Mouse (Mus musculus) embryonic facial prominence, embryonic 12.5 days (tissue): ENCODE results near the gene Rccd1. TPM values are rescaled to one million over a fixed set of nuclear protein-coding genes. Genes with fewer than 3 reads are reported as not detected.
"Not testable (repeated sequence)": the region's sequence is repeated elsewhere in the genome, so short reads cannot be mapped to it uniquely, and the experiment has no call there.

Experiments used
- ATAC-seq: fragments of 200-750 bp; cut with Nextera tagmentation; 2 replicates; pipeline ENCODE4 v1.8.0; 2017; ENCODE audit not compliant: insufficient number of reproducible peaks, insufficient read depth, low FRiP score, low TSS enrichment
- H3K27ac ChIP-seq: fragments of 300-500 bp; sonication (generic); 2 replicates; pipeline ENCODE4 v1.5.1; 2016; ENCODE audit warnings: mild to moderate bottlenecking
- H3K27me3 ChIP-seq: fragments of 300-500 bp; sonication (generic); 2 replicates; pipeline ENCODE4 v1.6.1; 2016; ENCODE audit warnings: mild to moderate bottlenecking, moderate library complexity
- H3K36me3 ChIP-seq: fragments of 300-500 bp; sonication (generic); 2 replicates; pipeline ENCODE4 v1.6.1; 2016; ENCODE audit warnings: mild to moderate bottlenecking
- H3K4me1 ChIP-seq: fragments of 300-500 bp; sonication (generic); 2 replicates; pipeline ENCODE4 v1.6.1; 2016
- H3K4me2 ChIP-seq: fragments of 300-500 bp; sonication (generic); replicated peaks from 2 replicates; pipeline ENCODE4 v1.6.1; 2016; ENCODE audit warnings: mild to moderate bottlenecking, moderate library complexity
- H3K4me3 ChIP-seq: fragments of 300-500 bp; sonication (generic); 2 replicates; pipeline ENCODE4 v1.5.1; 2016; ENCODE audit warnings: mild to moderate bottlenecking
- H3K9ac ChIP-seq: fragments of 300-500 bp; sonication (generic); 2 replicates; pipeline ENCODE4 v1.6.1; 2016; ENCODE audit warnings: mild to moderate bottlenecking, moderate library complexity
- H3K9me3 ChIP-seq: fragments of 300-500 bp; sonication (generic); 2 replicates; pipeline ENCODE4 v1.6.1; 2016; ENCODE audit warnings: mild to moderate bottlenecking, moderate library complexity
- WGBS: fragments of 180-500 bp; shearing (Covaris S2); methylation state at CpG from one replicate; pipeline ENCODE4 v1.1.7; 2016; 5-methylcytosine and 5-hydroxymethylcytosine counted together
- polyA plus RNA-seq: library from polyadenylated mRNA; unstranded; fragments of >200 nt; fragmentation: Nextera tagmentation; extraction: Ambion mirVana; gene quantifications from 2 replicates; pipeline ENCODE4 v1.2.1, GENCODE M21; 2016

The Rccd1 gene
- polyA plus RNA-seq, 1 experiment from 2014 or later, result 14.3 TPM

DNA sequence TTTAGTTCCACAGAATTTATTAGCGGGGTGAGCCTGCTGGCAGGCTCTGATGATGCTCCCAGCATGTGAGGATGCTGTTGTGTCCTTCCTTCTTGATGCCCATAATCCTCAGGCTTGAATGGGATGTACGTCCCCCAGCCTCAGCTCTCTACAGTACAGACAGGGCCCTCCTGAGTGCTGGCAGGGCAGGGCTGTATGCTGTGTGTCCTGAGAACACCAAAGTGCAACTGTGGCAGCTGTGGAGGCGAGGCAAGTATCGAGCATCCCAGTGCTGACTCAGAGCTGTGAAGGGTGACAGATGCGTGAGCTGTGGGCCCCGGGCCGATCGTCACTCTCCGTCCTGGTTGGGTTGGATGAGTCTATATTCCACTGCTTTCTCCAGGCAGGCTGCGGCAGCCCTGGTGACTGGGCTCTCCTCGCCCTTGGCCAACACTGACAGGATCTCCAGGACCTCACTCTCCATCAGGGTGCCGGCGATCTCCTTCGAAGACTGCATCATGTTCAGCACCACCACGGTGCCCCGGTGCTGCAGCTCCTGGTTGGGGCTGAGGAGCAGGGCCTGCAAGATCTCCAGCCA lies 1.1 kb upstream of the Rccd1 start:
- peaks cover 13% of the 10 kb centered on the region for H3K4me1 ChIP-seq

DNA sequence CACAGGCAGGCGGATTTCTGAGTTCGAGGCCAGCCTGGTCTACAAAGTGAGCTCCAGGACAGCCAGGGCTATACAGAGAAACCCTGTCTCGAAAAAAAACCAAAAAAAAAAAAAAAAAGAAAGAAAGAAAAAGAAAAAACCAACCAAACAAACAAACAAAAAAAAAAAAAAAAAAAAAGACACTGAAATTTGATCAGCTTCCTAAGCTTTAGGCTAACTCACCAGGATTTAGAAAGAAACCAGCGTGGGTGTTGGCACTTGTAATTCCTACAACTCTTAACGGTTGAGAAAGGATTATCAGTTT lies 514 bp upstream of the Rccd1 start:
- H3K4me2 ChIP-seq, result not testable (repeated sequence)
- 41% methylated on average over 4 of the region's 5 CpGs for WGBS
- peaks cover 56% of the 10 kb centered on the region for H3K36me3 ChIP-seq

More for the DNA sequence above, 1.1 kb upstream of the Rccd1 start:
- peaks cover 60% of the 10 kb centered on the region for H3K36me3 ChIP-seq
- ATAC-seq, result no peak
- H3K27ac ChIP-seq, result peak overlapping the region; percentile 46; the same call in 1 of the 2 replicates
- H3K9me3 ChIP-seq, result no peaks in the 10 kb centered on the region
- H3K4me3 ChIP-seq, result no peak overlapping the region
- 94% methylated on average over 16 of the region's 16 CpGs for WGBS
- no peaks in the 10 kb centered on the region for H3K27me3 ChIP-seq
- H3K9ac ChIP-seq, result no peak overlapping the region
- H3K4me2 ChIP-seq, result no peak overlapping the region

GRCm38 (mm10) chr7:80323336-80323735 lies 918 bp downstream of the Rccd1 start:
- peaks cover 46% of the 10 kb centered on the region for H3K36me3 ChIP-seq
- peak overlapping the region; percentile 35 for H3K9ac ChIP-seq
- no peaks in the 10 kb centered on the region for H3K9me3 ChIP-seq
- no peak for ATAC-seq
- H3K4me2 ChIP-seq, result peak overlapping the region; percentile 61
- no peaks in the 10 kb centered on the region for H3K27me3 ChIP-seq
- H3K4me1 ChIP-seq, result peaks cover 13% of the 10 kb centered on the region
- 22% methylated on average over 8 of the region's 8 CpGs for WGBS
- no peak overlapping the region for H3K27ac ChIP-seq
- H3K4me3 ChIP-seq, result peak overlapping the region; percentile 56

More for the DNA sequence above, 514 bp upstream of the Rccd1 start:
- Histone ChIP-seq H3K27ac (peak overlapping the region; percentile 74; the same call in 1 of the 2 replicates), H3K4me1 (peaks cover 13% of the 10 kb centered on the region)
- H3K4me3 ChIP-seq, ATAC-seq, H3K9ac ChIP-seq, H3K27me3 ChIP-seq, H3K9me3 ChIP-seq: not testable (repeated sequence)

GRCm38 (mm10) chr7:80319846-80320496 lies 4.3 kb downstream of the Rccd1 start:
- WGBS, result 82% methylated on average over 19 of the region's 19 CpGs
- Histone ChIP-seq H3K4me3 (no peak overlapping the region), H3K36me3 (peaks cover 34% of the 10 kb centered on the region), H3K9ac (no peak overlapping the region), H3K4me1 (peaks cover 9% of the 10 kb centered on the region), H3K4me2 (no peak overlapping the region), H3K27me3 (no peaks in the 10 kb centered on the region), H3K9me3 (no peaks in the 10 kb centered on the region), H3K27ac (no peak overlapping the region)
- no peak for ATAC-seq

GRCm38 (mm10) chr7:80318670-80319069 lies 5.6 kb downstream of the Rccd1 start:
- Histone ChIP-seq H3K36me3 (peaks cover 46% of the 10 kb centered on the region), H3K27ac (no peak overlapping the region), H3K4me3 (no peak overlapping the region), H3K9ac (no peak overlapping the region), H3K9me3 (no peaks in the 10 kb centered on the region), H3K4me1 (peaks cover 8% of the 10 kb centered on the region), H3K4me2 (no peak overlapping the region), H3K27me3 (no peaks in the 10 kb centered on the region)
- ATAC-seq, result no peak
- WGBS, result 87% methylated on average over 4 of the region's 4 CpGs

- H3K27me3 ChIP-seq, result no peaks in the 10 kb centered on the region
- H3K4me3 ChIP-seq, result no peak overlapping the region
- no peak overlapping the region for H3K4me2 ChIP-seq
- ATAC-seq, result no peak
- H3K4me1 ChIP-seq, result no peaks in the 10 kb centered on the region
- peaks cover 57% of the 10 kb centered on the region for H3K36me3 ChIP-seq
- WGBS, result 71% methylated on average over 1 of the region's 1 CpGs
- no peak overlapping the region for H3K9ac ChIP-seq
- no peak overlapping the region for H3K27ac ChIP-seq
- no peaks in the 10 kb centered on the region for H3K9me3 ChIP-seq
Observed at GRCm38 (mm10) chr7:80317439-80318115, 6.7 kb downstream of the Rccd1 start.

GRCm38 (mm10) chr7:80315733-80316132 lies 8.5 kb downstream of the Rccd1 start:
- H3K4me2 ChIP-seq, result no peak overlapping the region
- no peaks in the 10 kb centered on the region for H3K4me1 ChIP-seq
- WGBS, result 80% methylated on average over 2 of the region's 2 CpGs
- H3K27me3 ChIP-seq, result no peaks in the 10 kb centered on the region
- H3K9me3 ChIP-seq, result no peaks in the 10 kb centered on the region
- ATAC-seq, result no peak
- H3K4me3 ChIP-seq, result no peak overlapping the region
- H3K9ac ChIP-seq, result no peak overlapping the region
- peaks cover 70% of the 10 kb centered on the region for H3K36me3 ChIP-seq
- no peak overlapping the region for H3K27ac ChIP-seq

DNA sequence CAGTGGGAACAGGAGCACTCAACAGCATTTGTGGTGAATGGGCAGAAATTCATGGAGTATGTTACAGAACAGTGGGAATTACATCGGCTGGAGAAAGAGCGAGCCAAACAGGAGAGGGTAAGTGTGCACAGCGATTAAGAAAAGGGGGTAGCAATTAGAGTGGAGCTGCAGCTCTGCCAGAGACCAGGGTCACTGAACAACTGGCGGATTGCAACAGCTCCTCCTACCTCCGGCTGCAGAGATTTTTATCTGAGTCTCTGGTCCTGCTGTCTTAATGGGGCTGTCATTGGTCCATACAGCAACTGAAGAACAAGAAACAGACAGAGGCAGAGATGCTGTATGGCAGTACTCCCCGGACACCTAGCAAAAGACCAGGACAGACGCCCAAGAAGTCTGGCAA lies 13.5 kb downstream of the Rccd1 start:
- H3K36me3 ChIP-seq, result peaks cover 89% of the 10 kb centered on the region
- WGBS, result 87% methylated on average over 7 of the region's 7 CpGs
- ATAC-seq, result no peak
- H3K4me3 ChIP-seq, result no peak overlapping the region
- H3K9ac ChIP-seq, result no peak overlapping the region
- no peak overlapping the region for H3K4me2 ChIP-seq
- no peak overlapping the region for H3K27ac ChIP-seq
- H3K27me3 ChIP-seq, result no peaks in the 10 kb centered on the region
- no peaks in the 10 kb centered on the region for H3K4me1 ChIP-seq
- H3K9me3 ChIP-seq, result no peaks in the 10 kb centered on the region

DNA sequence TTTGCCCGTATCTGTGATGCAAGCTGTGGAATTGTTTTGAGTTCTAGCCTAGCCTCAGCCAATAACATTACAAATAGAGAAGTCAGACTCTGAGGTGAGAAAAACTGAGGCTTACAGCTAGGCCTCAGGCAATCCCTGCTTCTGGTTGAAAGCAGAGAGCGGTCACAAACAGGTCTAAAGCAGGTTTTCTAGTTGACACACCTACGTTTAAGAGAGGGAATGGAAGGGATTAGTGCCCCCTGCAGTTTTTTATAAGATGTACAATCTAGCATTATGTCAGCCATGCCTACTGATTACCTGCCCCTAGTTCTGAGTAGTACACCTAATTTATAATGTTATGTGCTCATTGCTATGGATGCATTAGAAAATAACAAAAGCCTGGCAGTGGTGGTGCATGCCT lies 16.5 kb downstream of the Rccd1 start:
- H3K9me3 ChIP-seq, result no peaks in the 10 kb centered on the region
- no peaks in the 10 kb centered on the region for H3K4me1 ChIP-seq
- peaks cover 89% of the 10 kb centered on the region for H3K36me3 ChIP-seq
- 85% methylated on average over 3 of the region's 3 CpGs for WGBS
- H3K4me2 ChIP-seq, result no peak overlapping the region
- H3K27me3 ChIP-seq, result no peaks in the 10 kb centered on the region
- no peak for ATAC-seq
- no peak overlapping the region for H3K4me3 ChIP-seq
- H3K27ac ChIP-seq, result no peak overlapping the region
- no peak overlapping the region for H3K9ac ChIP-seq

- no peak overlapping the region for H3K4me3 ChIP-seq
- no peak overlapping the region for H3K4me2 ChIP-seq
- 78% methylated on average over 2 of the region's 2 CpGs for WGBS
- H3K9me3 ChIP-seq, result no peaks in the 10 kb centered on the region
- no peak overlapping the region for H3K27ac ChIP-seq
- ATAC-seq, result no peak
- H3K9ac ChIP-seq, result no peak overlapping the region
- no peaks in the 10 kb centered on the region for H3K27me3 ChIP-seq
- peaks cover 62% of the 10 kb centered on the region for H3K36me3 ChIP-seq
- H3K4me1 ChIP-seq, result no peaks in the 10 kb centered on the region; the same call in 1 of the 2 replicates
Observed at GRCm38 (mm10) chr7:80301522-80301921, 22.7 kb downstream of the Rccd1 start.

GRCm38 (mm10) chr7:80299568-80299967 lies 24.7 kb downstream of the Rccd1 start:
- H3K27ac ChIP-seq, result no peak overlapping the region
- H3K36me3 ChIP-seq, result peaks cover 43% of the 10 kb centered on the region
- H3K4me1 ChIP-seq, result peaks cover 9% of the 10 kb centered on the region
- WGBS, result 87% methylated on average over 3 of the region's 3 CpGs
- no peak overlapping the region for H3K9ac ChIP-seq
- H3K27me3 ChIP-seq, result no peaks in the 10 kb centered on the region
- ATAC-seq, result no peak
- no peaks in the 10 kb centered on the region for H3K9me3 ChIP-seq
- no peak overlapping the region for H3K4me3 ChIP-seq
- no peak overlapping the region for H3K4me2 ChIP-seq

- 92% methylated on average over 4 of the region's 4 CpGs for WGBS
- H3K4me3 ChIP-seq, result no peak overlapping the region
- H3K4me2 ChIP-seq, result no peak overlapping the region
- H3K36me3 ChIP-seq, result peaks cover 35% of the 10 kb centered on the region
- H3K27me3 ChIP-seq, result no peaks in the 10 kb centered on the region
- H3K9ac ChIP-seq, result no peak overlapping the region
- ATAC-seq, result no peak
- H3K9me3 ChIP-seq, result no peaks in the 10 kb centered on the region
- H3K27ac ChIP-seq, result no peak overlapping the region
- peaks cover 9% of the 10 kb centered on the region for H3K4me1 ChIP-seq
Observed at GRCm38 (mm10) chr7:80298754-80299153, 25.5 kb downstream of the Rccd1 start.
